Mouse (Mus musculus): ENCODE data around the gene Vps45.

Vps45 gene

DNA sequence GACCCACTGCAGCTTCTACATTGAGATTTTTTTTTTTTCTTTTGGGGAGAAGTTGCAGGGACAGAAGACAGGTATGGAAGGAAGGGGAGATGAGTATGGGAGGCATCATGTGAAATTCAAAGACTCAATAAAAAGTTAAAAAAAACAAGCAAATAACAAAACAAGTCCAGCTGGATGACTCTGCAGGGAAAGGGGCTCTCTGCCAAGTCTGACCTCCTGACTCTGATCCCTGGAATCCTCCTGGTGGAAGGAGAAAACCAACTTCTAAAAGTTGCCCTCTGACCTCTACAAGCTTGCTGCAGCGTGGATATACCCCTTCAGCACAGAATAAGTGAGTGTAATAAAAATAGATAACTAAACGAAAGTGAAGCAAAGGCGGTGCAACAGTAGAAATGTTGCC, 20.4 kb upstream of the Vps45 start:
- in situ Hi-C loops (cut with MboI, MseI) = no loop called here

- in situ Hi-C loops (cut with MboI, MseI) = no loop called here
These were observed 19.8 kb upstream of the Vps45 start for GRCm38 (mm10) chr3:96078066-96078465.

- in situ Hi-C loops (cut with MboI, MseI) = no loop called here
These were observed 14.7 kb upstream of the Vps45 start for GRCm38 (mm10) chr3:96072921-96073486.

GRCm38 (mm10) chr3:96070241-96070640, 12.0 kb upstream of the Vps45 start:
- in situ Hi-C loops (cut with MboI, MseI) = no loop called here

GRCm38 (mm10) chr3:96069542-96069941, 11.3 kb upstream of the Vps45 start:
- in situ Hi-C loops (cut with MboI, MseI) = no loop called here

DNA sequence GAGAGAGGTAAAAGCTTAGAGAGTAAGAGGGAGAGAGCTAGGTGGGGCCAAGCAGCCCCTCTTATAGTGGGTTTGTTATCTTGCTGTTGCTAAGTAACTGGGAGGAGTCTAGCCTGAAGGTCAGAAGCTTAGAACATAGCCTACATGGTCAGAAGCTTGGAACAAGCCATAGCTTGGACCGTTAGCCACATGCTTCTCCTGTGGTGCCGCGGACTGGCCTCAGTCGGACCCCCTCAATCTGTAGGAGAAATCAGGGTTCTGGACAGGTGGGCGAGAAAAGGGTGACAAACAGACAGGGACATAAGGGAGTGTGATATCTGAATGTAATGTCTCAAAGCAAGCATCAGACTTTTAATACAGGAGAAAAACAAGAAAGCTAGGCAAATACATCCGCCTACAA, 10.8 kb upstream of the Vps45 start:
- in situ Hi-C loops (cut with MboI, MseI) = no loop called here

DNA sequence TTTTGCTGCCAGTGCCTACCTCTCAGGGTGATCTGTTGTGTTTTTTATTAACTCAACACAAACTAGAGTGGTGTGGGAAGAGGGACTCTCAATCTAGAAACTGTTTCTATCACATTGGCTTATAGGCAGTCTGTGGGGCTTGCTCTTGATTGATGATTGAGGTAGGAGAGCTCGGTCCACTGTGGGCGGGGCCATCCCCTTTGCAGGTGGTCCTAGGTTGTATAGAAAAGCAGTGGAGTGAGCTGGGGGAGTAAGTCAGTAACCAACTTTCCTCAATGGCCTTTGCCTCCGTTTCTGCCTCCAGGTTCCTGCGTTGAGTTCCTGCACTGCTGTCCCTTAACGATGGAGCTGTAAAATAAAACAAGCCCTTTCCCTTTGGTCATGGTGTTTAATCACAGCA, 8.5 kb upstream of the Vps45 start:
- in situ Hi-C loops (cut with MboI, MseI) = no loop called here

DNA sequence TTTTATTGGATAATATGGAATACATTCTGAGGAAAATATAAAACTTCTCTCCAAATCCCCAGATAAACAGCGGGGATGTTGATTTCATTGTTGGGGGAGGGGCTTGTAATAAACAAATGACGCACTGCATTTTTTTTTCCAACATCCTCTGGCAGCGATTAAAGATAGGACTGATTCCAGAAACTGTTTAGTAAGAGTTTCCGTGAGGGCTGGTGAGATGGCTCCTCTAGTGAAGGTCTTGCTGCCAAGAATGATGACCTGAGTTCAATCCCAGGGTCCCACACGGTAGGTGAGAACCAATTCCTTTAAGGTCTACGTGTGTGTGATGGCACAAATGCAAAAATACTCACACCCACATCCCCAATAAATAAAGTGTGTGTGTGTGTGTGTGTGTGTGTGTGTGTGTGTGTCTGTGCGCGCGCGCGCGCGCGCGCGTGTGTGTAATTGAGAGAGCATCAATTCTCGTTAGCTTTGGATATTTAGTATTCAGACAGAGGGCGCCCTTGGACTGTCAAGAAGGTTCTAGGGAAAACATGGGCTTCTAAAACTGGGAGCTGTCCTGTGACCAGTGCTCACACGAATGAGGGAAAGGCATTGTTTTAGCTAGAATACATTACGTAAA, 7.6 kb upstream of the Vps45 start:
- in situ Hi-C loops (cut with MboI, MseI) = no loop called here

DNA sequence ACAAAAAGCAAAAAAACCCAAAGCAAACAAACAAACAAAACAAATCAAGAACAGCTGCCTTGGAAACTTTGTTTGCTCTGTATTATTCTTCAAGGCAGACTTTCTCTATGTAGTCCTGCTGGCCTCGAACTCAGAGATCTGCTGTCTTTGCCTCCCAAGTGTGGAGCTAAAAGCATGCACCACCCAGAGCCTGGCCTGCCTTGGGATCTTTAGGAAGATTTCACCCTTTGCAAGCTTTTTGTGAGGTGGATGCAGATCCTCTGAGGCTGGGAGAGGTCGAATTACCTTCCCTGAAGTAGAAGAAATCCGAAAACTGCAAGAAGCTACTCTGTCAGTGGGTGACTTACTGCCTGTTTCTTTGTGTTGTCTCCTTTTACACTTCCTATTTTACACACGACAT, 6.9 kb upstream of the Vps45 start:
- in situ Hi-C loops (cut with MboI, MseI) = no loop called here

DNA sequence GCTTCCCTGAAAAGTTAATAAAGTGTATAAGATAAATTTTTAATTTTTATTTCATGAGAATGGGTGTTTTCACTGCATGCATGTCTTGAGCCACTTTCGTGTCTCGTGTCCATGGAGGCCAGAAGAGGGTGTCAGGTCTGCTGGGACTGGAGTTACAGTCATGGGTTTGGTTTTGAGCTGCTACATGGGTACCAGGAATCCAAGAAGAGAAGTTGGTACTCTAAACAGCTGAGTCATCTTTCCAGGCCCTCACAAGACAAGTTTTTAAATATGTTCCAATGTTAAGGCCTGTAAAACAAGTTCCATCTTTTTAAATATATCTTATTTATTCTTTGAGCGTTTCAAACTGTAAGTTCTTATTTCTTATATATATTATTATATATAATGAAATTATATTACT, 6.0 kb upstream of the Vps45 start:
- in situ Hi-C loops (cut with MboI, MseI) = no loop called here

GRCm38 (mm10) chr3:96063299-96063698, 5.0 kb upstream of the Vps45 start:
- in situ Hi-C loops (cut with MboI, MseI) = no loop called here

DNA sequence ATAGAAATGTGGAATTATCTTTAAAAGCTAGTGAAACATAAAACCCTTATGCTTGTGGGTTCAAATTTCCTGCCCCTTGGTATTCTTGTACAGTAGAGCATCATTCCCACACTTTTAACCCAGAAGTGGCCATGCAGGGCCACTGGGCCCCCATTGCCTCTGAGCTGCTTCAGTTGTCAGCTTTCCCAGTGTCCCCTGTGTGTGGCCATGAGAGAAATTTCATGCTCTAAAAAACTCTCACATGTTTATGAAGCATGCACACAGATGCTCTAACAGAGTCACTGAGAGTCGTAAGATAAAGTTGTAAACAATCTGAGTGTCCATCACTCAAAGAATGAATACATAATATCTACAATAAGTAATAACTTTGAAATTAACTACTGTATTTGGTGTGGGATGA, 1.9 kb upstream of the Vps45 start:
- in situ Hi-C loops (cut with MboI, MseI) = no loop called here

DNA sequence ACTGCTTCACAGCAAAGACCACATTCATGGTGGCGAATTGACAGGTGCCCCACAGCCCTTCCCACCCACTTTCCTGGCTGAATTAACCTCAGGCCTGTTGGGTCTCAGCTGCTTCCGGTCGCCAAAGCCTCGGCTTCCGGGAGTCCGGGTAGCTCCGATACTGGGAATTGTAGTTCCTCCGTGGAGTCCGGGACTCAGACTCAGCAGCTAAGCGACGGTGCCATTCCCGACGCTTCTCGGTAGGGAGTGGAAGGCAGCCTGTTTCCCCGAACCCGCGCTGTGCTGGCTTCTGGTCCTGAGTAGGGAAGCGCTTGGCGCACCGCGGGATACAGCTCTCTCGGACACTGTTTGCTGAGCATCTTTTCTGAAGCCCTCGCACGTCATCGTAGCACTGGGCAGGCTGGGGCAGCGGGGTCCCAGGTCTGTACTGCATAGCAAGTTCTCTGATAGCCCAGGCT, 490 bp downstream of the Vps45 start:
- in situ Hi-C loops (cut with MboI, MseI) = loop anchor here (5.0 kb wide), 1 partner anchor 95 kb away; no protein-coding TSS in a partner anchor

- in situ Hi-C loops (cut with MboI, MseI) = loop anchor here (5.0 kb wide), 1 partner anchor 94 kb away; no protein-coding TSS in a partner anchor
These were observed 2.2 kb downstream of the Vps45 start for GRCm38 (mm10) chr3:96056031-96056430.

- in situ Hi-C loops (cut with MboI, MseI) = loop anchor here (5.0 kb wide), 1 partner anchor 93 kb away; no protein-coding TSS in a partner anchor
These were observed 3.0 kb downstream of the Vps45 start for GRCm38 (mm10) chr3:96055294-96055693.

DNA sequence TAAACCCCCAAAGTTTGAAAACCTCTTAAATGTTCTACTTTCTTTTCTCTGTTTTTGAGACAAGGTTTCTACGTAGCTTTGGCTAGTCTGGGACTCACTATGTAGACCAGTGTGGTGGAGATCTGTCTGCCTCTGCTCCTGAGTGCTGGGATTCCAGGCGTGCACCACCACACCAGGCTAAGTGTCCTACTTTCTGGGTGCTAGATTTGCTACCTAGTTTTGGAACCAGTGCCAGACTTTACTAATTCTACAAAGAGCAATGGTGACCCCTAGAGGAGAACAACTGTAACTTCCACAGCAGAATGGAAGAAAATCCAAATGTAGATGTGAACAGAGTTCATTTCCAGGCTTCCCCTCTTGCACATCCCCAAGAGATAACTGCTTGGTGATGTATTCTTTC, 6.4 kb downstream of the Vps45 start:
- in situ Hi-C loops (cut with MboI, MseI) = no loop called here

- in situ Hi-C loops (cut with MboI, MseI) = no loop called here
These were observed 7.1 kb downstream of the Vps45 start for GRCm38 (mm10) chr3:96051186-96051585.

- in situ Hi-C loops (cut with MboI, MseI) = no loop called here
These were observed 7.5 kb downstream of the Vps45 start for GRCm38 (mm10) chr3:96050779-96051178.

GRCm38 (mm10) chr3:96044559-96044958, 13.7 kb downstream of the Vps45 start:
- in situ Hi-C loops (cut with MboI, MseI) = loop anchor here (5.0 kb wide), 1 partner anchor 67 kb away; no protein-coding TSS in a partner anchor

- in situ Hi-C loops (cut with MboI, MseI) = loop anchor here (5.0 kb wide), 1 partner anchor 66 kb away; no protein-coding TSS in a partner anchor
These were observed 15.2 kb downstream of the Vps45 start for GRCm38 (mm10) chr3:96043104-96043503.

- in situ Hi-C loops (cut with MboI, MseI) = loop anchor here (5.0 kb wide), 1 partner anchor 64 kb away; no protein-coding TSS in a partner anchor
These were observed 17.2 kb downstream of the Vps45 start for GRCm38 (mm10) chr3:96041079-96041478.

DNA sequence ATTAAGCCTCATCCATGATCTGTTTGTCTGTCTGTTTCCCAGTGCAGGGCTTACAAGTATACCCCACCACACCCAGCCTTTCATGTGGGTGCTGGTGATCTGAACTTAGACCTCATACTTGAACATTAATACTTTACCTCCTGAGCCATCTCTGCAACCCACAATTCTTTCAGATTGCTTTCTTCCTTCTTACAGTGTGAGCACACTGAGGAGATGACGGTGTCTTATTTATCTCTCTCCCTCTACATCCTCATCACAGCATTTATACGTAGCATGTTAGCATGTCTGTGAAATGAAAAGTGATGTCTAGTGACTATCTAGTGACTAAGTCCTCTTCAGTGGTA, 17.6 kb downstream of the Vps45 start:
- in situ Hi-C loops (cut with MboI, MseI) = loop anchor here (5.0 kb wide), 1 partner anchor 63 kb away; no protein-coding TSS in a partner anchor

Measured in T-helper 1 cell (primary cell).